Mouse (Mus musculus): ENCODE data around the gene Adora2b. TPM values are rescaled to one million over a fixed set of nuclear protein-coding genes. Genes with fewer than 3 reads are reported as not detected.

Adora2b gene
- 0.81 and 1.5 TPM in 2 replicates for polyA plus RNA-seq (2014; fragmentation: Nextera tagmentation; extraction: Ambion mirVana)

- Histone ChIP-seq H3K36me3 (ENCODE audit: control insufficient read depth, insufficient read depth, low read length) (no peaks in the 10 kb centered on the region), H3K4me3 (ENCODE audit: control insufficient read depth in 1 of 2, insufficient read depth in 1 of 2, low read depth in 1 of 2, low read length in 2 of 2) (peak within 1 kb of the TSS; percentile 54 to 60), H3K27me3 (ENCODE audit: control insufficient read depth, insufficient read depth, low read length) (peaks cover 32% of the 10 kb centered on the region), H3K27ac (replicated peaks in 1 of 2; ENCODE audit: control insufficient read depth in 1 of 2, insufficient read depth in 1 of 2, low read depth in 2 of 2, low read length in 2 of 2) (no peak within 1 kb of the TSS), H3K4me2 (ENCODE audit: low read length) (peak within 1 kb of the TSS; percentile 100), H3K9ac (ENCODE audit: low read length) (peak within 1 kb of the TSS; percentile 66), H3K4me1 (ENCODE audit: control insufficient read depth in 2 of 2, insufficient read depth in 2 of 2, low read length in 2 of 2) (peaks cover 5 to 11% of the 10 kb centered on the region in 2 experiments; a peak in 3 of 4 replicates), H3K9me3 (ENCODE audit: control insufficient read depth, low read length) (peaks cover 4% of the 10 kb centered on the region; the same call in 1 of the 2 replicates)
- WGBS, result under 1% methylated on average over 69 of the region's 69 CpGs
- peak; percentile 80 for ATAC-seq (ENCODE audit: insufficient number of reproducible peaks, insufficient read depth, low FRiP score, low read depth)
Measured at GRCm38 (mm10) chr11:62248401-62249244, at the start of gene Adora2b. Gene Adora2b, plus strand, starts transcription at chr11:62248984.

DNA sequence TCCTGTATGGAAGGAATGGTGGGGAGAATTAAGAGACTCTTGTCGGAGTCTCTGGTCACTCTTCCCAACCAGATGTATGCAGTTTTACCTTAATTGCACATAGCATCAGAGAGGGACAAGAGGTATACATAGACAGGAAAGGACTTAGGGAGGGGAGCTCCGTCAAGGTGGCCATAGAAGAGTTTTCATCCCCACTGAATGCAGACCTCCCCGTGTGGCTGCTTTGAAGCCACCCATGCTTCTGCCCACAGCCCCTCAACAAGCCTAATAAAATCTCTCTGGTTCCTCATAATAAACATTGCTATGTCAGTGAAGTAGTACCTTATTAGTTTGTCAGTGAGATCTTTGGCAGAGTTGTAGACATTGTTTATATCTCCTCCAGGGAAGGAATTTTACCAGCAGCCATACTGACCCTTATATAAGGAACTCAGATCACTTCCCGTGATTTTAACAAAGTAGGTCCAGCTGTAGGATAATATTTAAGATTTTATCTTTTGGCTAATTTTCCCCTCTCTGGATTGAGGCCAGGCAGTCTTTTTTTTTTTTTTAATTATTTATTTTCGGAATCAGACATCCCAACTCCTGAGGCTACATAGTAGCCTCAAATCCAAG lies 47.8 kb upstream of the Adora2b start:
- no peaks in the 10 kb centered on the region for H3K36me3 ChIP-seq (ENCODE audit: control insufficient read depth, insufficient read depth, low read length)
- ATAC-seq (ENCODE audit: insufficient number of reproducible peaks, insufficient read depth, low FRiP score, low read depth), result no peak
- H3K4me2 ChIP-seq (ENCODE audit: low read length), result no peak overlapping the region
- 74% methylated on average over 5 of the region's 5 CpGs for whole genome bisulfite sequencing
- H3K4me3 ChIP-seq (ENCODE audit: control insufficient read depth in 1 of 2, insufficient read depth in 1 of 2, low read depth in 1 of 2, low read length in 2 of 2), result no peak overlapping the region
- H3K9me3 ChIP-seq (ENCODE audit: control insufficient read depth, low read length), result no peaks in the 10 kb centered on the region
- no peak overlapping the region for H3K9ac ChIP-seq (ENCODE audit: low read length)
- no peaks in the 10 kb centered on the region for H3K4me1 ChIP-seq (ENCODE audit: control insufficient read depth in 2 of 2, insufficient read depth in 2 of 2, low read length in 2 of 2)
- no peak overlapping the region for H3K27ac ChIP-seq (replicated peaks in 1 of 2; ENCODE audit: control insufficient read depth in 1 of 2, insufficient read depth in 1 of 2, low read depth in 2 of 2, low read length in 2 of 2)
- H3K27me3 ChIP-seq (ENCODE audit: control insufficient read depth, insufficient read depth, low read length), result no peaks in the 10 kb centered on the region

DNA sequence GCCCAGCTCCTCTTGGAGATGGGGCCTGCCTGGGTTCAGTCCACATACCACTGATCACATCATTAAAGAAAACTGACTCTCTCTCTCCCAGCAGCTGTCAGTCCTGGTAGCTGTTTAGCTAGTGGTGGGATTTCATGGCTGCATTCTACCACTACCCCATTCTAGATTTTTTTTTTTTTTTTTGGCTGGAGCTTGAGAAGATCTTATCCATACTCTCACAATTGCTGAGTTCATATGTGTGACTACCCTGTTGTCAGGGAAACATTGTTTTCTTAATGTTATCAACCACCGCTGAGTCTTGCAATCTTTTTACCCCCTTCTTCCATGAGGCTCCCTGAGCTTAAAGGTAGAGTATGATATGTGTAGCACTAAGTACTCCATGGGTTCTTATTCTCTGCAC lies 46.1 kb upstream of the Adora2b start:
- H3K36me3 ChIP-seq (ENCODE audit: control insufficient read depth, insufficient read depth, low read length), result no peaks in the 10 kb centered on the region
- no peaks in the 10 kb centered on the region for H3K27me3 ChIP-seq (ENCODE audit: control insufficient read depth, insufficient read depth, low read length)
- H3K4me2 ChIP-seq (ENCODE audit: low read length), result no peak overlapping the region
- ATAC-seq (ENCODE audit: insufficient number of reproducible peaks, insufficient read depth, low FRiP score, low read depth), result no peak
- no peaks in the 10 kb centered on the region for H3K9me3 ChIP-seq (ENCODE audit: control insufficient read depth, low read length)
- H3K9ac ChIP-seq (ENCODE audit: low read length), result no peak overlapping the region
- no peak overlapping the region for H3K27ac ChIP-seq (replicated peaks in 1 of 2; ENCODE audit: control insufficient read depth in 1 of 2, insufficient read depth in 1 of 2, low read depth in 2 of 2, low read length in 2 of 2)
- H3K4me1 ChIP-seq (ENCODE audit: control insufficient read depth in 2 of 2, insufficient read depth in 2 of 2, low read length in 2 of 2), result no peaks in the 10 kb centered on the region
- WGBS, result 63% methylated on average over 1 of the region's 1 CpGs
- no peak overlapping the region for H3K4me3 ChIP-seq (ENCODE audit: control insufficient read depth in 1 of 2, insufficient read depth in 1 of 2, low read depth in 1 of 2, low read length in 2 of 2)

- Histone ChIP-seq H3K4me1 (ENCODE audit: control insufficient read depth in 2 of 2, insufficient read depth in 2 of 2, low read length in 2 of 2) (0 out of 4 replicates have a peak, but pooled peaks cover 0 to 3% of the 10 kb centered on the region in 2 experiments), H3K4me3 (ENCODE audit: control insufficient read depth in 1 of 2, insufficient read depth in 1 of 2, low read depth in 1 of 2, low read length in 2 of 2) (no peak overlapping the region), H3K4me2 (ENCODE audit: low read length) (no peak overlapping the region), H3K27ac (replicated peaks in 1 of 2; ENCODE audit: control insufficient read depth in 1 of 2, insufficient read depth in 1 of 2, low read depth in 2 of 2, low read length in 2 of 2) (no peak overlapping the region), H3K9me3 (ENCODE audit: control insufficient read depth, low read length) (no peaks in the 10 kb centered on the region), H3K9ac (ENCODE audit: low read length) (no peak overlapping the region), H3K36me3 (ENCODE audit: control insufficient read depth, insufficient read depth, low read length) (no peaks in the 10 kb centered on the region), H3K27me3 (ENCODE audit: control insufficient read depth, insufficient read depth, low read length) (no peaks in the 10 kb centered on the region)
- ATAC-seq (ENCODE audit: insufficient number of reproducible peaks, insufficient read depth, low FRiP score, low read depth), result no peak
- 90% methylated on average over 2 of the region's 2 CpGs for WGBS
Measured at GRCm38 (mm10) chr11:62209111-62209510, 39.7 kb upstream of the Adora2b start.

GRCm38 (mm10) chr11:62209891-62210290 lies 38.9 kb upstream of the Adora2b start:
- Histone ChIP-seq H3K36me3 (ENCODE audit: control insufficient read depth, insufficient read depth, low read length) (no peaks in the 10 kb centered on the region), H3K9ac (ENCODE audit: low read length) (no peak overlapping the region), H3K27ac (replicated peaks in 1 of 2; ENCODE audit: control insufficient read depth in 1 of 2, insufficient read depth in 1 of 2, low read depth in 2 of 2, low read length in 2 of 2) (0 out of 4 replicates have a peak overlapping the region, but pooled peaks of 1 of the 2 experiments have one; percentile 12), H3K4me2 (ENCODE audit: low read length) (no peak overlapping the region), H3K4me3 (ENCODE audit: control insufficient read depth in 1 of 2, insufficient read depth in 1 of 2, low read depth in 1 of 2, low read length in 2 of 2) (no peak overlapping the region), H3K9me3 (ENCODE audit: control insufficient read depth, low read length) (no peaks in the 10 kb centered on the region), H3K4me1 (ENCODE audit: control insufficient read depth in 2 of 2, insufficient read depth in 2 of 2, low read length in 2 of 2) (0 out of 4 replicates have a peak, but pooled peaks cover 0 to 3% of the 10 kb centered on the region in 2 experiments), H3K27me3 (ENCODE audit: control insufficient read depth, insufficient read depth, low read length) (no peaks in the 10 kb centered on the region)
- WGBS, result 42% methylated on average over 4 of the region's 4 CpGs
- ATAC-seq (ENCODE audit: insufficient number of reproducible peaks, insufficient read depth, low FRiP score, low read depth), result no peak

- no peak overlapping the region for H3K27ac ChIP-seq (replicated peaks in 1 of 2; ENCODE audit: control insufficient read depth in 1 of 2, insufficient read depth in 1 of 2, low read depth in 2 of 2, low read length in 2 of 2)
- no peaks in the 10 kb centered on the region for H3K27me3 ChIP-seq (ENCODE audit: control insufficient read depth, insufficient read depth, low read length)
- no peak overlapping the region for H3K9ac ChIP-seq (ENCODE audit: low read length)
- H3K4me2 ChIP-seq (ENCODE audit: low read length), result no peak overlapping the region
- no peak for ATAC-seq (ENCODE audit: insufficient number of reproducible peaks, insufficient read depth, low FRiP score, low read depth)
- H3K36me3 ChIP-seq (ENCODE audit: control insufficient read depth, insufficient read depth, low read length), result no peaks in the 10 kb centered on the region
- 86% methylated on average over 12 of the region's 12 CpGs for WGBS
- no peaks in the 10 kb centered on the region for H3K9me3 ChIP-seq (ENCODE audit: control insufficient read depth, low read length)
- H3K4me1 ChIP-seq (ENCODE audit: control insufficient read depth in 2 of 2, insufficient read depth in 2 of 2, low read length in 2 of 2), result 0 out of 4 replicates have a peak, but pooled peaks cover 0 to 3% of the 10 kb centered on the region in 2 experiments
- H3K4me3 ChIP-seq (ENCODE audit: control insufficient read depth in 1 of 2, insufficient read depth in 1 of 2, low read depth in 1 of 2, low read length in 2 of 2), result no peak overlapping the region
Measured at GRCm38 (mm10) chr11:62213384-62213989, 35.3 kb upstream of the Adora2b start.

GRCm38 (mm10) chr11:62215107-62215506 lies 33.7 kb upstream of the Adora2b start:
- H3K4me1 ChIP-seq (ENCODE audit: control insufficient read depth in 2 of 2, insufficient read depth in 2 of 2, low read length in 2 of 2), result peaks cover 0 to 2% of the 10 kb centered on the region in 2 experiments; a peak in 1 of 4 replicates
- 71% methylated on average over 2 of the region's 2 CpGs for WGBS
- H3K9me3 ChIP-seq (ENCODE audit: control insufficient read depth, low read length), result no peaks in the 10 kb centered on the region
- no peak for ATAC-seq (ENCODE audit: insufficient number of reproducible peaks, insufficient read depth, low FRiP score, low read depth)
- H3K4me3 ChIP-seq (ENCODE audit: control insufficient read depth in 1 of 2, insufficient read depth in 1 of 2, low read depth in 1 of 2, low read length in 2 of 2), result no peak overlapping the region
- no peaks in the 10 kb centered on the region for H3K36me3 ChIP-seq (ENCODE audit: control insufficient read depth, insufficient read depth, low read length)
- no peaks in the 10 kb centered on the region for H3K27me3 ChIP-seq (ENCODE audit: control insufficient read depth, insufficient read depth, low read length)
- H3K4me2 ChIP-seq (ENCODE audit: low read length), result no peak overlapping the region
- no peak overlapping the region for H3K27ac ChIP-seq (replicated peaks in 1 of 2; ENCODE audit: control insufficient read depth in 1 of 2, insufficient read depth in 1 of 2, low read depth in 2 of 2, low read length in 2 of 2)
- H3K9ac ChIP-seq (ENCODE audit: low read length), result no peak overlapping the region

All from heart, embryonic 14.5 days (tissue).